Mouse (Mus musculus) left cerebral cortex, postnatal 36 days (tissue): ENCODE measurements around the gene Myo1d. TPM values are rescaled to one million over a fixed set of nuclear protein-coding genes. Genes with fewer than 3 reads are reported as not detected.

Experiments
- DNase-seq, 2 experiments: peaks; one replicate each; pipeline ENCODE4 v3.0.0; 2021 to 2022; ENCODE audit warnings: low spot score in 2 of 2, mixed read lengths in 1 of 2
- intact Hi-C: fragments of 180-260 bp; cut with DNase I; formaldehyde crosslinking; loops from one replicate; pipeline ENCODE4 v1.15.1; 2025
- total RNA-seq, 2 experiments: library from RNA; stranded (reverse); gene quantifications; 2 replicates each; pipeline ENCODE4 v1.2.3; 2021

Myo1d gene
- total RNA-seq, 2 experiments from 2014 or later: 6.5 to 7.0 TPM

- peak; percentile 37 to 48 for DNase-seq
- intact Hi-C loops: loop anchor here (2.0 kb wide), 1 partner anchor 18 kb away; no protein-coding TSS in a partner anchor
Observed at GRCm38 (mm10) chr11:80645111-80645510, 134.7 kb downstream of the Myo1d start.

- intact Hi-C loops: no loop called here
- no peak for DNase-seq
Observed at GRCm38 (mm10) chr11:80628992-80629865, 150.6 kb downstream of the Myo1d start.

GRCm38 (mm10) chr11:80628581-80628980 lies 151.2 kb downstream of the Myo1d start:
- intact Hi-C loops: no loop called here
- DNase-seq: no peak

- peak; percentile 54 to 58 for DNase-seq
- intact Hi-C loops: loop anchor here (5.0 kb wide), 1 partner anchor 116 kb away; no protein-coding TSS in a partner anchor
Observed at GRCm38 (mm10) chr11:80623038-80623380, 156.8 kb downstream of the Myo1d start.

GRCm38 (mm10) chr11:80622233-80623037 lies 157.4 kb downstream of the Myo1d start:
- no peak for DNase-seq
- intact Hi-C loops: loop anchor here (5.0 kb wide), 1 partner anchor 115 kb away; no protein-coding TSS in a partner anchor

GRCm38 (mm10) chr11:80614949-80615725 lies 164.7 kb downstream of the Myo1d start:
- intact Hi-C loops: loop anchor here (2.0 kb wide), 1 partner anchor 56 kb away; no protein-coding TSS in a partner anchor
- peak; percentile 67 to 79 for DNase-seq

GRCm38 (mm10) chr11:80614418-80614817 lies 165.4 kb downstream of the Myo1d start:
- intact Hi-C loops: loop anchor here (2.0 kb wide), 1 partner anchor 56 kb away; no protein-coding TSS in a partner anchor
- DNase-seq: peak in 1 of 2 experiments; percentile 49

GRCm38 (mm10) chr11:80613534-80613933 lies 166.3 kb downstream of the Myo1d start:
- no peak for DNase-seq
- intact Hi-C loops: no loop called here

- peak; percentile 89 to 91 for DNase-seq
- intact Hi-C loops: loop anchor here (2.0 to 5.0 kb wide), 5 partner anchors 36 to 126 kb away; partner anchors contain the start of gene Cdk5r1
Observed at GRCm38 (mm10) chr11:80602707-80603441, 177.0 kb downstream of the Myo1d start.

GRCm38 (mm10) chr11:80602041-80602458 lies 177.8 kb downstream of the Myo1d start:
- no peak for DNase-seq
- intact Hi-C loops: loop anchor here (2.0 to 5.0 kb wide), 5 partner anchors 35 to 125 kb away; partner anchors contain the start of gene Cdk5r1

- no peak for DNase-seq
- intact Hi-C loops: loop anchor here (5.0 kb wide), 1 partner anchor 34 kb away; no protein-coding TSS in a partner anchor
Observed at GRCm38 (mm10) chr11:80601040-80601864, 178.6 kb downstream of the Myo1d start.

GRCm38 (mm10) chr11:80595482-80595881 lies 184.3 kb downstream of the Myo1d start:
- intact Hi-C loops: no loop called here
- no peak for DNase-seq

- DNase-seq: no peak
- intact Hi-C loops: no loop called here
Observed at GRCm38 (mm10) chr11:80589387-80589786, 190.4 kb downstream of the Myo1d start.

GRCm38 (mm10) chr11:80585761-80586160 lies 194.1 kb downstream of the Myo1d start:
- intact Hi-C loops: no loop called here
- DNase-seq: no peak

- intact Hi-C loops: no loop called here
- no peak for DNase-seq
Observed at GRCm38 (mm10) chr11:80585211-80585610, 194.6 kb downstream of the Myo1d start.

- DNase-seq: no peak
- intact Hi-C loops: no loop called here
Observed at GRCm38 (mm10) chr11:80580494-80580893, 199.3 kb downstream of the Myo1d start.

GRCm38 (mm10) chr11:80577747-80578640 lies 201.8 kb downstream of the Myo1d start:
- intact Hi-C loops: no loop called here

More at GRCm38 (mm10) chr11:80577747-80578640, 201.8 kb downstream of the Myo1d start:
- peak; percentile 76 to 83 for DNase-seq
